Mouse (Mus musculus) urinary bladder, adult 2 months (tissue): ENCODE results near the gene Bzw2. TPM values are rescaled to one million over a fixed set of nuclear protein-coding genes. Genes with fewer than 3 reads are reported as not detected.

Source experiments
- DNase-seq: peaks from one replicate; pipeline ENCODE4 v3.0.0; 2022; ENCODE audit warnings: low spot score
- polyA plus RNA-seq: library from polyadenylated mRNA; depleted of rRNA; stranded (reverse); fragments of >200 nt; gene quantifications from 2 replicates; pipeline ENCODE4 v1.2.3, GENCODE M21; 2012

Bzw2 gene
- polyA plus RNA-seq, 1 experiment = 70.7 TPM

DNA sequence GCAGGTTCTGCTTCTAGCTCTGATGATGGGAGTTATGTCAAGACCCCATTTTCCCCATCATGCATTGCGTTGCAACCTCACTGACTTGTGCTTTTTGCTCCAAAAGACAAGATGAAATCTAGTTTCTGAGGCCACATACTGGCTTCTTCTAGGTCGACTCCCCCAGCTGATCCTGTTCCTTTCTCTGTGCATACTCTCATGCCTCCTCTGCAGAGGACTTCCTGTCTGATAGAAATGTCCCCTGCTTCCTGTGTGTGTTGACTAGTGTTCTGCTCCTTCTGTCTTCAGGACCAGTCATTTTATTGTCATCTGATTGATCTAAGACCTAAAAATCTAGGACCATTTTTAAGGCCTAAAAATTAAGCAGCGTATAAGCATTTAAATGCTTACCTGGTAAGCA, 22.5 kb downstream of the Bzw2 start:
- no peak for DNase-seq

DNA sequence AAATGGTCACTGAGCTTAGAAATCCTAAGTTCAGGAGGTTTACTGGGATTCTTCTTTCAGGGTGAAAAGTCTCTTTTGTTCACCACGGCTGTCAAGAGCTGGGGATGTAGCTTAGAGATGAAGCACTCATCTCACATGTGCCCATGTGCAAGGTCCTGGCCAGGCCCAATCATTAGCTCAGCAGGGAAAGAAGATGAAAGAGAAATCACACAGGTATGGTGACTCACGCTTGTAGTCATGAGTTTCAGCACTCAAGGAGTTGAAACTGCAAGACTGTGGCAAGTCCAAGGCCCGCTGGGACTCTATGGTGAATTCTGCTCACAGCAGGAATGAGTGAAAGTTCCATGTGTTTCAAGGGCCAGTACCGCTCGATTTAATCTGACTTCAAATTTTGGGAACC, 23.8 kb downstream of the Bzw2 start:
- no peak for DNase-seq

DNA sequence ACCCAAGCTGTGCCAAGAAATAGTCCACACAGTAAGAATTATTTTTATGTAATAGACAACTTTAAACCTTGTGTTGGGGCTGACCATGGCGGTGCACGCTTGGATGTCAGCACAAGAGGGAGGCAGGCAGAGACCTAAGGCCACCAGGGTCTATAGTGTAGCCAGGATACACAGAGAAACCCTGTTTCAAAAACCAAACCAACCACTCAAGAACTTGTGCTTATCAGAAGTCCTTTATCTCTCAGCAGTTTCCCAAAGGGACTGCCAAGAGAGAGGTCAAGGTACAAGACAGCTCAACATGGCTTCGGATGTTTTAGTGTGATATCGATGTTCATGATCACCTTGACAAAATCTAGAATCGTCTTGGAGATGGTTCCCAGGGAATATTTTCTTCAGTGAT, 24.3 kb downstream of the Bzw2 start:
- DNase-seq = no peak

DNA sequence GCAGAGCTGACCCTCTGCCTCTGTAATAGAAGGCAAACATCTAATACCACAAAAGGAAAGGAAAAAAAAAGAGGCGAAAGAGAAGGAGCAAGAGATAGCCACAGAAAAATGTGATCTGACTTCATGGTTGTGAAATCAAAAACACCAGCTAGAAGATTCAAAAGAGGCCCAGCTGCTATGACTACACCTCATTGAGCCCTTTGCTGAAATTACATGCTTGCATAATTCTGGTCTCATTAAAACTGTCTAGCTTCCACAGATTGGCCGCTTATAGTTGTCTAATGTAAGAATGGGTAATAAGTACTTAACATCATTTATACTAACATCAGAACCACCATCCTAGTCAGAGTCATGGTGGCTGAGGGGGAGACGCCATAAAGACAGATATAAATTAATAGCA, 25.2 kb downstream of the Bzw2 start:
- DNase-seq = no peak

DNA sequence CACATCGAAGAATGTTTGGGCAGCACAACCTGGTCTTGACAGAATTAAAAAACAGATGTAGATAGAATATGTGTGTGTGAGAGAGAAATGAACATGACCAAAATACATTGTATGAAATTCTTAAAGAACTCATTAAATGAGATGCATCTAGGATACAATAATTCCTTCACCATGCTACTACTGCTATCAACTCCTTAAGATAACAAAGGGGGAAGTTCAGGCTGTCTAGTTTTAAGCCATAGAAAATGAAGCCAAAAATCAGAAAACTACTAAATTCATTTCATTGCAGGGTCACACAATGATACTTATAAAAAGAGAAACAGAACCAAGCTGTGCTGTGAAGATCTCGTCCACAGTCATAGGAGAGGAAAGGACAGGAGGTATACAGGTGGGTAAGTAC, 25.6 kb downstream of the Bzw2 start:
- no peak for DNase-seq

DNA sequence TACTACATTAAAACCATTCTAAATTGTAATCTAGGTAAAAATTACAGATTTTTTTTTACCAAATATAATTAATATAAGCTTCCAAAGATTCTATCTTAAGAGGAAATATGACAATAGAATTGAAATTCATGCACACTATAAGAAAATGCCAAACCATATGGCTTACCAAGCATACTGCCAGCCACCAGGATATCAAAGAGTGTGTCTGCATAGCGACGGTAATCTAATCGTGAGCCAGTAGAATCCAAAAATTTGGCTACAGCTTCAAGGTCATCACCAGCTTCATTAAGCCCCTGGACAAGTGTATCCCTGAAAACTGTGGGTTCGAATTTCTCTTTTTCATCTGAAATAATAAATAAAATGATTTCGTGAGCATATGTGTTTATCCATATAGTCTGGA, 28.1 kb downstream of the Bzw2 start:
- no peak for DNase-seq

DNA sequence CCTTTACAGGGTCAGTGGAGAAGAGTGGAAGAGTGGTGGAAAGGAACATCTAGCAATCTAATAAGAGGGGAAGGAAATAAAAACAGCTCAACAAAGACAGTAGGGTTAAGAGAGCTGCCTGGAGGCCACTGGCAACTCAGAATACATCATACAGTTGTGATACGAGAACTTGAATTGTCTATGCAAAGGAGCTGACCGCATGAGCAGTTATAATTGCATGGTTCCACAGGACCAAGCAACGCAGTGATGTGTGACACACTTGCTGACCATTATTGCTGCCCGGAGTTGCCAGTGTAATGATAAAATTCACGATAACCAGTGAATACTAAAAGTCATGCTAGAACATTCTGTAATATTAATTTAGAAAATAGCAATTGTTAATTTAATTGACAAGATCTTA, 31.8 kb downstream of the Bzw2 start:
- DNase-seq = no peak

DNA sequence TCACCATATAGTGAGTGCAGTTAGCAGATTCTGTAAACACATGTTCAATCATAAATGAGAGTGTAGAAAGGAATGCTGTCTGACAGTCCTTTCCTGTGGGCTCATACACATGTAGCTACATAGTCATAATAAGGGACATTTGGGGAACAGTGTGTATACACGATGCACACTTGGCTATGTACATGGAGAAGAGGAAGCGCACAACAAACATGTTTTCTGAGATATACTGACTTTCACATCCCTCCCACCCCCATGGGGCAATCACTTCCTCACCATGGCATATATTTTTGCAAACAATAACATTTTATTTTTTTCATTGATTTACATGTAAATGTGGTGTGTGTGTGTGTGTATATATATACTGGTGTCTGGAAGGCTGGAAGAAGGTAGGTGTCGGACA, 38.6 kb downstream of the Bzw2 start:
- no peak for DNase-seq

DNA sequence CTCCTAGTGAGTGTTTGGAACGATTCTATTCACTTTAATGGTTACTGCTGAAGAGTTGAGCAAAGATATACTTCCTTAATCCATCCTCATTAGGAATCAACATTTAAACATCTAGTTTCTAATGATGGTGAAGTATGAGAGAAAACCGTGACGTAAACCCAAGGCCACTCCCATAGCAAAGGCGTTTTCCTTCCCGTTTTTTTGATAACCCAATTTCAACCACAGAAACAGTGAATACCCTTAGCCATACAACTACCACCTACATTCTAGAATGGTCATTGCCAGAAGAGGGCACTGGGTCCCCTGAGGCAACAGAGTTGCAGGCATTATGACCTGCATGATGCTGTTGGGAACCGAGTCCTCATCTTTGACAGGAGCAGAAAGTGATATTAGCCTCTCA, 40.7 kb downstream of the Bzw2 start:
- no peak for DNase-seq

DNA sequence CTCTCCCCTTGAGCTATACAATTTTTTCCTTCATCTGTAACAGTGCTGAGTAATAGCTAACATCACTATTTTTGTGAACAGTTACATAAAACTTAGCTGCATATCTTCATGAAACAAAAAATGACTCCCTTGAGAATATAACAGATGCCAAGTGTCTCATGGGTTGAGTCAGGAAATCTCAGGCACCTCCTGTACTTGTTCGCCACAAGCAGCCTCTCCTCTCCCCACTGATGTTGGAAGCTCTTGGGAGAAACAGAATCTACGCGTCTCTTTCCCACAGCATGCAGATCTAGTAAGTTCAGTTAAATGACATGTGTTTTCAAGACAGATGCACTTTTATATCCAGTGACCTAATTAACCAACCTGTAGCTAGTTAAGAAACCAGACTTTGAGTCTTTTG, 45.8 kb downstream of the Bzw2 start:
- no peak for DNase-seq

DNA sequence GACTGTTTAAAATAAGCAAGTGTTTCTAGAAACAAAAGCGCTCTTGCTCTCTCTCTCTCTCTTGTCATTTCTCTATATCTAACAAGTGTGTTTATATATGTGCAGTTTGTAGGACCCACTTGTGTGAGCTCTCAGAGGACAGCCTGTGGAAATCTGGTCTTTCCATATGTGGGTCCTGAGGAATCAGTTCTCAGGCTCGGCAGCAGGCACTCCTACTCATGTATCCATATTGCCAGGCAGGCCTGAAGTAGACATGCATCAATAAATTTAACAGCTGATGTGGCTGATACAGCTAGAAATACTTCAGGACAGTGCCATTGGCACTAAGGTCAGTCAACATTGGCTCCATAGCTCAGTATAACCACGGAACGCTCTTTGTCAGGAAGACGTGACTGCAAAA, 46.8 kb downstream of the Bzw2 start:
- no peak for DNase-seq

DNA sequence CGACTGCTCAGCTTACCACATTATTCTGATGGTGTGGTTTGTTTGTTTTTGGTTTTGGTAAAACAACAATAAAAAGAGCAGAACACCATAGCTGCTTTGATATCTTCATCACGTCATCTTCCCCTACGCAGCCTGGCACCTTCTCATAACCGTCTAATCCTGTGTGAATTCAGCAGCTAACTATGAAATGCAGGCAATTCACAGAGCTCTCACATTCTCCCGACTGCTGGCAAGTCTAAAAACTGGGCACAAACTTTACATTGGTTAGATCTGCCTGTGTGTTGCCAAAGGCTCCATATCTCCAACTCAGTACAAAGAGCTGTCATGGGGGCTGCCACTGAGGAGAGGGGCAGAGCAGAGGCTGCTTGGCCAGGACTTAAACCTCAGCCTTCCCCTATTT, 47.4 kb downstream of the Bzw2 start:
- DNase-seq = no peak

DNA sequence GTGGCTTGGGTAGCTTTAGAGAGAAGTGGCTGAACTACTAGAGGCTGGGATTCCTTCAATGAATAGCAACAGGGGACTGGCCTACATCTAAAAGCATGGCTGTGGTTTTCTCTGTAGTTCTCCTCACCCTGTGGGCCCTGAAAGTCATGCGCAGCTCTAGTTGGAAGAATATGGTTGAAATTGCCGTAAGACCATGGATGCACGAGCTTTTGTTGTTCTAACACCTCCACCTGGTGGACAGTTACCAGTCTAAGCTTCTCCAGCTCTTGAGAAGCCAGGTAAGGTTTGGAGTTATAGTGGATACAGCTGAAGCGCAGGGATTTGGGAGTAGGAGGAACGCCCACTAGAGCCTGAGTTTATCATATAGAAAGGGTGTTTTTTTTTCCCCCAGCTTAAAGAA, 49.4 kb downstream of the Bzw2 start:
- no peak for DNase-seq

DNA sequence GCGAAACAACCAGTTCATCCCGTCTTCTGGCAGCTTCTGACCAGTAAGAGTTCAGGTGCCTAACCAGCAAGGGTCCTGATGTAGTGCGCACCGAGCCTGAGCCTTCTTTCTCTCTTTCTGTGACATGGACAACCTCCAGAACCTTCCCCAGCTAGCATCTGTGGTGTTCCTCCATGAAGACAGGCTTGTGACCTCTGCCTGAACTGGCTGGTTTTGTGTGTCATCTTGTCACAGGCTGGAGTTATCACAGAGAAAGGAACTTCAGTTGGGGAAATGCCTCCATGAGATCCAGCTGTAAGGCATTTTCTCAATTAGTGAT, 54.3 kb downstream of the Bzw2 start:
- no peak for DNase-seq

DNA sequence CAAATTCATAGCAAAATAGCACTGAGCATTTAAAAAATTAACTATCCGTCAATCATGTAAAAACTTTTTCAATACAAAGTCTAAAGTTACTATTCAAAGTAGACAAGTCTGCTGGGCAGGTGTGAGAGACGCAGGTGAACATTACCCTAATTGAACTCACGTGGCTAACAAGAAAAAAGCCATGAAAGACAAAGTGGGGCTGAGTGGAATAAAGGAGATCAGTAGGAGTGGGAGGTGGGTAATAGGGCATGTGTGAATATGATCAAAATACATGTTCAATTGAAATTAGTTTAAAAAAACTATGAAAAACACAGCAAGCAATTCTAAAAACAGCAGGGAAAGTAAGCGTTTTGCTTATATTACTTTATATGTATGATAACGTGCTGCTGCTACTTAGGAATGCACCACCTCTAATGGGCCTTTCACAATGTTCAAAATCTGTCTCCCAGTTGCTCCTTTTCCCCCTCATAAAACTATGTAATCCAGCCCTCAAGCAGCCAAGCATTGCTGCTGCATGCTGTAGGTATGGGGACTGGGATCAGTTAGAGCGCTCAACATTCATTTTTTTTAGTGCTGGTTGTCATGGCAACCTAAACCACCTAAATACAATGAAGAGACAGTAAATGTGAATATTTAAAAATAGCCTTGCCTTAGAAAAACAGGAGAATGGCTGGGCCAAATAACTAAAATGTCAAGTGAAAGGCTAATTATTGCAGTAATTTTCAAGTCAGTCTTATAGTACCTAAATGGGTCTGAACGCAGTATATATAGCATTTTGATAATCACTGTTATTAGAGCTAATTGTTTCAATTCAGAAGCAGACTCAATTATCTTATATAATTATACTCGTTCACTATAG, 54.9 kb downstream of the Bzw2 start:
- DNase-seq = no peak

DNA sequence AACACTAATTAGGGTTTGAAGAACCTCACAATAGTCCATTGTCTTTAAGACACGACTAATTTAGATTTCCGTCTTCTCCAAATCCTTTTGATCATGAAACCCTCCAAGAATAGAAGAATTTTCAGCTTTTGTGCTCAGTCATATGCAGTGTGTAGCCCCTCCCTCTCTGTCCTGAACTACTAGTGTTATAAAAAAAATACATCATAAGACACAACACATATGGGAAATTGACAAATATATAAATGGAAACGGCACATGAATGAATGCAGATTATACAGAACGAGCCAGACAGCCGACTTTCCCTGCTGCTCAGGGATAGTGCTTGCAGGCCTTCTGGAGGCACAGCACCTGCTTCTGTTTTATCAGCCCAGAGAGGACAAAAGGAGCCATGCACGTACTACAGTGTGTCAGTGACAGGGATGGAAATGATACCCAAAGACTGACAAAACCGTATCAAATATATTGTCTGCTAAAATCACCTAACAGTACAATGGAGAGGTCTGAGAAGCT, 62.5 kb downstream of the Bzw2 start:
- no peak for DNase-seq

DNA sequence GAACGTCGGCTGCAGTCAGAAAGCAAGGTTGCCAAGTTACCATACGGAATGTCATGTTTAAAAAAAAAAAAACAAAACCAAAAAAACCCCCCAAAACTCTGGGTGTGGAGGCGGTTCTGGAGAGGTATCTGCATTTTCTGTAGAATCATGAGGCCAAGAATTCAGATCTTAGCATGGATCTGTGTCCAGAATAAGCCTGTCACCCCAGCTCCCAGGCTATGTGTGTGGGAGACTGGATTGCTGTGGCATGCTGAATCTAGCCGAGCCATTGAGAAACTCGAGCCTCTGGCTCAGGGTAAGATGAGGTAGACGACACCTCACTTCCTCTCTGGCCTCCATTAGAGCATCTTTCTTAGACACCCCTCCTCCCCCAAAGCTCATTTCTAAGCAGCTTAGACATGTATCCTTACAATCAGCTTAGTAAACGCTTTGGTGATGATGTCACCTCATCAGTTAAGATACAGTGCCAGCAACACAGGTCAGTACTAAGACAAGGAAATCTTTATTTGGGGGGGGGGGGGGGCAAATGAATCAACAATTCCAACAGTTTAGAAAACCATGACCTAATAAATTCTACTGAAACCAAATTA, 64.7 kb downstream of the Bzw2 start:
- no peak for DNase-seq

DNA sequence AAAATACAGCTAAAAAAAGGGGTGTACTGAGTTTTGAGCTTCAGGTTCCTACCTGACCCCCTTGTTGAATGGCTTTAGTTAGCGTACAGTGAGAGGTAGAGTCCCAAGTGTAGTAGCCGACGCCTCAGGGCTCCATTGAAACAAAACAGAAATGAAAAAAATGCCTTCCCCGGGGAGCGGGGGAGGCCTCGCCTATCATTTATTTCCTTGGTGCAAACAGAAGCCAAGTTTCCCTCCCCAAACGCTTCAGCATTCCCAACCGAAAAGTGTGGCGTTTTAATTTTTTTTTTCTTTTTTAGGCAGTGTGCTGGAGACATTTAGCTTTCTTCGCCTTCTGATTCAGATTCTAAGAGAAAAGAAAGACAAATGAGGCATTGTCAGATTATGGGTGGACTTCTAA, 65.9 kb downstream of the Bzw2 start:
- DNase-seq = no peak

DNA sequence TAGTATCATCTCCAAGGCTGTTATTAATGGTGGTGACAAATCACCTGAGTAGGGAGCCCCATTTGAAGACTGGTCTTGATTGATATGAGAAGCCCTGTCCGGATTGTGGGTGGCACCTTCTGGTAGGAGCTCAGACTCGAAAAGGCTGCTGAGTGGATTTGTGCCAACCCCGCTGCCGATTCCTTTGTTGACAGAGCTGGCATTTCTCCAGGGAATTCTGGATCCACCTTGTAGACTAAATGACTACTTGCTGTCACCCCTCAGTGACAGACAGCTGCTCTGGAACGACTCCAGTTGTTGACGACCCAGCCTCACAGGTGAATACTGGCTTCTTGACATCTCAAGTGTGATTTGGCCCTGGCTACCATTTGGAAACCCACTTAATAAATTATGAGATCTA, 68.7 kb downstream of the Bzw2 start:
- DNase-seq = no peak

DNA sequence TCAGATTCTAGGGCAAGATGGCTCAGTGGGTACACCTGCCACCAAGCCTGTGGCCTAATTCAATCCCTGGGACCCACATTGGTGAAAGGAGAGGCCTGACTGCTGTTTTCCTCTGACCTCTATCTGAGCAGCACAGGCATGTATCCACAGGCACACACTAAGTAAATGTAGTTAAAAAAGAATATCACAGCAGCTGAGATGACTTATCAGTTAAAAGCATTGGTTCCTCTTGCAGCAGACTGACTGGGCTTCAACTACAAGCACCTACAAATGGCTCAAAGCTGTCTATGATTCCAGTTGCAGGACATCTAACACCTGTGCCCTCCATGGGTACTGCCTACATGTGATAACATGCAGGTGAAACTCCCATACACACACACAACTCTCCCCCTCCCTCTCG, 69.1 kb downstream of the Bzw2 start:
- no peak for DNase-seq

DNA sequence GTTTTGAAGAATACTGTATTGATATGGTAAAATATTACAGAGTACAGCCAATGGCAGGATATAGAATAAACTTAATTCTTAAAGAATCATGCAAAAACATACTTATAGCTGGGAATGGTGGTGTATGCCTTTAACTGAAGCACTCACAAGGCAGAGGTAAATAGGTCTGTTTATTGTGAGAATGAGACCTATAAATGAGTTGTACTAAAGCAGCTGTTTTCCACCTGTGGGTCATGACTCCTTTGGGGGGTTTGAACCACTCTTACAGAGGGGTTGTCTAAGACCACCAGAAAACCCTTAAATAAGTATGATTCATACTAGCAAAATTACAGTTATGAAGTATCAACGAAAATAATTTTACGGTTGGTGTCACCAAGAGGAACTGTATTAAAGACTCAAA, 72.5 kb downstream of the Bzw2 start:
- DNase-seq = no peak

DNA sequence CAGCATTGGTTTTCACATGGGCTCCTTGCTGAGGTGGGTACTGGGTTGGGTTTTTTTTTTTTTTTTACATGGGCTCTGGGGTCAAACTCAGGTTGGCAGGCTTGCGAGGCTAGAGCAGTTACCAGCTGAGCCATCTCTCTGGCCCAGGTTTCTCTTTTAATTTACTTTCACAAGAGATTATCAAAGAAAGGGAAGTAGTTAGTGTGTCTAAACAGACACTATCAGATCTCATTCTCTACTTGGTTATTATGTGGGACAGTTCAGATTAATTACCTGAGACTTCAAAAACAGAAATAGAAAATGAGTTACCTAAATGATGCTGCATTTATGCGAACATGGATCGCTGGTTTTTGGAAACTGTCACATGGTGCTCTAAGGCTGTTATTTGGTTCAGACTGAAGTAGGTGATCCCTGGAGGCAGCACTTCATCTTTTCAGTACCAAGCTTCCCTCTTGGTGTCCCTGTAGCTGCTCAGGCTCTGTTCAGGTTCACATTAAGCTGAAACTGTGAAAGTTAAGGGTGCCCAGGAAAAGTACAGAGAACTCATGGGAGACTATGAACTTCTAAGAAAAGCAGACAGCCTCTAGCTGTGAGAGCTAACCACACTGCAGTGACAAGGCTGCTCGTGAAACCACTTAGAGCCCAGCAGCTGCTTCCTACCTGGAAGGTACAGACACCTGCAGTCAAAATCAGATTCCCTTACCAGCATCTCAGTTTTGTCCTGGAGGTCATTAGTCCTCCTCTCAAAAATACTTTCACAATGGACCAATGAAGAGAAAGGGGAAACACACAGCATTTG, 79.6 kb downstream of the Bzw2 start:
- DNase-seq = no peak

DNA sequence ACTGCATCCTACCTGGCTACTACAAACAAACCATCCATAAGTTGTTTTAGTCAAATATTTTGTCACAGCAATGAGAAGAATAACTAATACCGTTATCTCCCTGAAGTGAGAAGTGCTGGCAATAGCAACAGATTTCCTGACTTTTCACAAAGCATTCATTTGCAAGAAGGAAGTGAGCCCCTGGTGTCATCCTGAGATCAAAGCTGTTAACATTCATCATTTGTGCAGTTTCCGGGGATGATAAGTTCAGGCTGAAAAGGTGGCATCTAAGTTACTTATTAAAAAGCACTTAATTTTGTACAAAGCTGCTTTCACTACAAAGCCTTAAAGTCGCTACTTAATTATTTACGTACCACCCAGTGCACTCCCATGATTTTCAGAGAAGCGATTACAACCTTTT, 85.0 kb downstream of the Bzw2 start:
- no peak for DNase-seq
